Mouse (Mus musculus) right cerebral cortex, postnatal 14 days (tissue): ENCODE results near the gene Olfr628.
"Not testable (repeated sequence)": the region's sequence is repeated elsewhere in the genome, so short reads cannot be mapped to it uniquely, and the experiment has no call there.

Source experiments
- DNase-seq: peaks from one replicate; pipeline ENCODE4 v3.0.0; 2022

The Olfr628 gene

GRCm38 (mm10) chr7:103730074-103730473, at the start of gene Olfr628:
Olfr628 (plus strand) TSS chr7:103730374.
- no peak for DNase-seq

GRCm38 (mm10) chr7:103682420-103682819, 47.8 kb upstream of the Olfr628 start, which contains the start of gene Olfr625-ps1:
Olfr625-ps1 (plus strand) TSS chr7:103682720.
- DNase-seq, result no peak

- no peak for DNase-seq
Measured at GRCm38 (mm10) chr7:103699469-103699868, 30.7 kb upstream of the Olfr628 start.

GRCm38 (mm10) chr7:103712024-103712423, 18.1 kb upstream of the Olfr628 start:
- no peak for DNase-seq

GRCm38 (mm10) chr7:103714371-103714770, 15.8 kb upstream of the Olfr628 start, which contains the start of gene Olfr243:
Olfr243 (plus strand) TSS chr7:103714671.
- no peak for DNase-seq

GRCm38 (mm10) chr7:103716398-103716797, 13.8 kb upstream of the Olfr628 start:
- not testable (repeated sequence) for DNase-seq

GRCm38 (mm10) chr7:103744843-103745242, 14.7 kb downstream of the Olfr628 start, which contains the start of gene Olfr629:
Olfr629 (minus strand) TSS chr7:103744943.
- DNase-seq, result no peak

GRCm38 (mm10) chr7:103757233-103757632, 27.1 kb downstream of the Olfr628 start, which contains the start of gene Olfr630:
Olfr630 (minus strand) TSS chr7:103757333.
- DNase-seq, result no peak

GRCm38 (mm10) chr7:103762212-103762611, 32.0 kb downstream of the Olfr628 start:
- not testable (repeated sequence) for DNase-seq

GRCm38 (mm10) chr7:103767687-103768086, 37.5 kb downstream of the Olfr628 start:
- not testable (repeated sequence) for DNase-seq

GRCm38 (mm10) chr7:103771494-103771893, 41.3 kb downstream of the Olfr628 start, which contains the start of gene Olfr69:
Olfr69 (minus strand) TSS chr7:103771594.
- no peak for DNase-seq

GRCm38 (mm10) chr7:103777652-103778051, 47.5 kb downstream of the Olfr628 start:
- not testable (repeated sequence) for DNase-seq

- DNase-seq, result no peak
Measured at GRCm38 (mm10) chr7:103779598-103779997, 49.4 kb downstream of the Olfr628 start, which contains the start of gene Olfr68. Olfr68 (minus strand) TSS chr7:103779698.
